Mouse (Mus musculus) forebrain, embryonic 13.5 days (tissue): ENCODE results near the gene Slc44a1. TPM values are rescaled to one million over a fixed set of nuclear protein-coding genes. Genes with fewer than 3 reads are reported as not detected.

Experiments
- ATAC-seq: fragments of 200-750 bp; cut with Nextera tagmentation; 2 replicates; pipeline ENCODE4 v1.8.0; 2017
- H3K27ac ChIP-seq: fragments of 300-500 bp; sonication (generic); 2 replicates; pipeline ENCODE4 v1.5.1; 2015; ENCODE audit warnings: inconsistent platforms, mild to moderate bottlenecking, moderate library complexity
- H3K27me3 ChIP-seq: fragments of 300-500 bp; sonication (generic); 2 replicates; pipeline ENCODE4 v1.6.1; 2015; ENCODE audit warnings: mild to moderate bottlenecking, inconsistent platforms
- H3K36me3 ChIP-seq: fragments of 300-500 bp; sonication (generic); 2 replicates; pipeline ENCODE4 v1.6.1; 2015; ENCODE audit warnings: mild to moderate bottlenecking, inconsistent platforms; ENCODE audit not compliant: poor library complexity, severe bottlenecking
- H3K4me1 ChIP-seq: fragments of 300-500 bp; sonication (generic); 2 replicates; pipeline ENCODE4 v1.6.1; 2015; ENCODE audit warnings: inconsistent platforms
- H3K4me2 ChIP-seq: fragments of 300-500 bp; sonication (generic); 2 replicates; pipeline ENCODE4 v1.6.1; 2015; ENCODE audit warnings: inconsistent platforms, mild to moderate bottlenecking, moderate library complexity
- H3K4me3 ChIP-seq: fragments of 300-500 bp; sonication (generic); 2 replicates; pipeline ENCODE4 v1.5.1; 2015; ENCODE audit warnings: mild to moderate bottlenecking, inconsistent platforms
- H3K9ac ChIP-seq: fragments of 300-500 bp; sonication (generic); 2 replicates; pipeline ENCODE4 v1.6.1; 2015; ENCODE audit warnings: mild to moderate bottlenecking, inconsistent platforms
- H3K9me3 ChIP-seq: fragments of 300-500 bp; sonication (generic); replicated peaks from 2 replicates; pipeline ENCODE4 v1.6.1; 2016; ENCODE audit warnings: inconsistent platforms
- WGBS: fragments of 180-500 bp; shearing (Covaris S2); methylation state at CpG from one replicate; pipeline ENCODE4 v1.1.7; 2015; 5-methylcytosine and 5-hydroxymethylcytosine counted together
- polyA plus RNA-seq: library from polyadenylated mRNA; unstranded; fragments of >200 nt; fragmentation: Nextera tagmentation; extraction: Ambion mirVana; gene quantifications from 2 replicates; pipeline ENCODE4 v1.2.1, GENCODE M21; 2015

The Slc44a1 gene
- polyA plus RNA-seq, 1 experiment from 2014 or later = 11.5 TPM

DNA sequence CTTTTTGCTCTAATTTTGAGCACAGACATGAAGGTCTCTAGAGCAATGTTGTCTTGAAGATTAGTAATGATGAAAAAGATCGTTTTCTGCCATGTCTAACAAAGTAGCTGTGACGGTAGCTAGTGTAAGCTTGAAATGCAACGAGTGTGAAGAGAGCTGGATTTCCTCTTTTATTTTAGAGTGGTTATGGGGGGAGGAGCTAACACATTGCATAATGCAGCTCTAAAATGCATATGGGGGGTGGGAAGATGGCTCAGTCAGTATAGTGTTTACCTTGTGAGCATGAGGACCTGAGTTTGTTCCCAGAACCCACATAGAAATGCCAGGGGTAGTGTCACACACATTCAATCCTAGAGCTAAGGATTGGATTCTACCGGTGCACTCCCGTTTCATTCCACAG lies 29.5 kb upstream of the Slc44a1 start:
- ATAC-seq = no peak
- H3K4me3 ChIP-seq = no peak overlapping the region
- no peaks in the 10 kb centered on the region for H3K4me1 ChIP-seq
- no peaks in the 10 kb centered on the region for H3K27me3 ChIP-seq
- 85% methylated on average over 5 of the region's 5 CpGs for WGBS
- no peaks in the 10 kb centered on the region for H3K36me3 ChIP-seq
- H3K9ac ChIP-seq = no peak overlapping the region
- H3K27ac ChIP-seq = no peak overlapping the region
- H3K9me3 ChIP-seq = no peaks in the 10 kb centered on the region
- no peak overlapping the region for H3K4me2 ChIP-seq

- Histone ChIP-seq H3K4me2 (no peak overlapping the region), H3K27me3 (no peaks in the 10 kb centered on the region), H3K4me3 (no peak overlapping the region), H3K36me3 (no peaks in the 10 kb centered on the region), H3K27ac (no peak overlapping the region), H3K4me1 (no peaks in the 10 kb centered on the region), H3K9me3 (no peaks in the 10 kb centered on the region), H3K9ac (no peak overlapping the region)
- 80% methylated on average over 9 of the region's 9 CpGs for WGBS
- no peak for ATAC-seq
Measured at GRCm38 (mm10) chr4:53411958-53412870, 28.0 kb upstream of the Slc44a1 start.

GRCm38 (mm10) chr4:53412991-53413390 lies 27.2 kb upstream of the Slc44a1 start:
- Histone ChIP-seq H3K27ac (no peak overlapping the region), H3K4me2 (no peak overlapping the region), H3K9ac (no peak overlapping the region), H3K36me3 (no peaks in the 10 kb centered on the region), H3K9me3 (no peaks in the 10 kb centered on the region), H3K4me3 (no peak overlapping the region), H3K4me1 (no peaks in the 10 kb centered on the region), H3K27me3 (no peaks in the 10 kb centered on the region)
- ATAC-seq = no peak
- 91% methylated on average over 6 of the region's 6 CpGs for WGBS

DNA sequence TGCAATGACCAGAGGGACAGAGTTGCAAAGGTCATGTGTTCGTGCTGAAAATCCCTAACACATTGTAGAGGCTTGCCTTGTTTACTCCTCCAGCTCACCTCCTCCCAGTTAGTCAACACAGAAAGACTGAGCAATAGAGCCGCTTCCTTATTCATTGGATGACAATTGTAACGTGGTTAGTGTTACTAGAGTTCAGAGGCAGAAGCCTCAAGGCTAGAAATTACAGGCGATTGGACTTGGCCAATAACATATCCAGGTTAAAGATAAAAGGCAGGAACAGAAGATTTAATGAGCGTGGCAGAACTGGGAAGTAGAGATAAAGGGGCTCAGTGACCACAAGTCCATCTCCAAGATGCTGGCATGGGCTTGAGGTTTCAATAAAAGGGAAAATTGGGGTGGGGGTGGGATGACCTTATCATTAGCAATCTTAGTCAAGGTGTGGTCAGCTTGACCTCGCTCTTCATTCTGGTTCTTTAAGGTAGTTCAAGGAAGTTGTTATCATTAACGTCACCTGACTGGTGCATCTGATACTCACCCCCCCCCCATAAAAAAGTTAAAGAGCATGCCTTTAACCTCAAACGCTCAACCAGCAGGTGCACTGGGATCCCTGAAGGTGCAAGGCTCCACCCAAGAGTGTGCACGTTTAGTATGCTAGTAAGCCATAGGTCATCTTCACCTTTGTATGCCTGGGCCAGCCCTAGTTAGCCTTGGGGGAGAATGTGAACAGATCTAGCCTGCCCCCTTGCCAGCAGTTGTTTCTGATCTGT lies 26.0 kb upstream of the Slc44a1 start:
- H3K36me3 ChIP-seq = no peaks in the 10 kb centered on the region
- H3K9me3 ChIP-seq = no peaks in the 10 kb centered on the region
- no peak overlapping the region for H3K27ac ChIP-seq
- no peak overlapping the region for H3K4me2 ChIP-seq
- no peak overlapping the region for H3K4me3 ChIP-seq
- no peak for ATAC-seq
- H3K4me1 ChIP-seq = no peaks in the 10 kb centered on the region
- 82% methylated on average over 9 of the region's 9 CpGs for WGBS
- H3K9ac ChIP-seq = no peak overlapping the region
- no peaks in the 10 kb centered on the region for H3K27me3 ChIP-seq

DNA sequence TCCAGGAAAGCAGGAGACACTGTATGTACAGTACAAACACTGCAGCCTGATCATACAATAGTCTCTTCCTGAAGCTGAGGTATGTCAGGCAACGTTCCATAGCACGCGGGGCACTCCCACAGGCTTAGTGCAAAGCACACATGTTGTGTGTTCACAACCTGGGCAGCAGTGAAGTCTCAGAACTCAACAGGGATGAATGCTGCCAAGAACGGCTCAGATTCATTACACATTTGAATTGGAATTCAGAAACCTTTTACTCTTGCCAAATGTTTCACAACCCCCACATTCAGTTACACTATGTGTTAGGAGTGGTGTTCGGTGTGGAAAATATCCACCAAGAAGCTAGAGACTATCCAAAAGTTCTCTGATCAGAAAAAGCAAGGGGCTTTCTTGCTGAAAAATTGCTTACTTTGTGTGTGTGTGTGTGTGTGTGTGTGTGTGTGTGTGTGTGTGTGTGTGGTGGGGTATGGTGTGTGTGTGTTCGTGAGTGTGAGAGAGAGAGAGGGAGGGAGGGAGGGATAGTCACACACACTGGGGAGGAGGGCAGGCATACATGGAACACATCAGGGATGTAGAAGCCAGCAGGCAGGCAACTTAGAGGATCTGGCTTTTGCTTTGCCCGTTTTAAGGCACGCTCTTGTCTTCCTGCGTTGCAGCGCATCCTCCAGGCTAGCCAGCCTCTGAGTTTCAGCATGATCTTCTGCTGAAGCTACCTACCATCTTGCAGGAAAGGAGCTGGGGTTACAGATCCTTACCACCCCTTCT lies 24.2 kb upstream of the Slc44a1 start:
- no peaks in the 10 kb centered on the region for H3K4me1 ChIP-seq
- H3K27me3 ChIP-seq = no peaks in the 10 kb centered on the region
- H3K4me2 ChIP-seq = no peak overlapping the region
- 79% methylated on average over 9 of the region's 10 CpGs for WGBS
- H3K9ac ChIP-seq = no peak overlapping the region
- ATAC-seq = peak; percentile 16; the same call in 1 of the 2 replicates
- no peaks in the 10 kb centered on the region for H3K9me3 ChIP-seq
- no peak overlapping the region for H3K4me3 ChIP-seq
- no peaks in the 10 kb centered on the region for H3K36me3 ChIP-seq
- H3K27ac ChIP-seq = peak overlapping the region; percentile 35; the same call in 1 of the 2 replicates

DNA sequence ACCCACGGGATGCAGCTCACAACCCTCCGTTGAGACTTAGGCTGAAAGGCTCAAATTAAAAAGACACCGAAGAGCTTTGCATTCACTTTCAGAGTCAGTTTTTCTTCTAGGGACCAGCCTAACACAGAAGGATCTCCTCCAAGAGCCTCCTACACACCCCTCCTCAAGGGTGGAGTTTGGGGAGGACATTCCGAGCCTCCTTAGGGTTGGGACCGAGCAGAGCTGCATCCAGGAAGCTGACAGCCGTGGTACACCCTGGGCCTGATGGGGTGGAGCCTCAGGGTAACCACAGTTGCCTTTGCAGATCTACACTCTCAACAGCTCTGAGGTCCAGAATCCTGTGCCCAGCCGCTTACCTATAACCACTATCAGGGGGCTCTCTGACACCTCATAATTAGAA lies 23.3 kb upstream of the Slc44a1 start:
- no peak overlapping the region for H3K4me2 ChIP-seq
- no peak overlapping the region for H3K27ac ChIP-seq
- H3K9me3 ChIP-seq = no peaks in the 10 kb centered on the region
- H3K4me1 ChIP-seq = no peaks in the 10 kb centered on the region
- ATAC-seq = no peak
- H3K4me3 ChIP-seq = no peak overlapping the region
- H3K27me3 ChIP-seq = no peaks in the 10 kb centered on the region
- no peak overlapping the region for H3K9ac ChIP-seq
- no peaks in the 10 kb centered on the region for H3K36me3 ChIP-seq
- WGBS = 87% methylated on average over 7 of the region's 7 CpGs

GRCm38 (mm10) chr4:53422799-53423198 lies 17.4 kb upstream of the Slc44a1 start:
- no peak for ATAC-seq
- no peaks in the 10 kb centered on the region for H3K9me3 ChIP-seq
- H3K4me3 ChIP-seq = no peak overlapping the region
- H3K27me3 ChIP-seq = no peaks in the 10 kb centered on the region
- no peaks in the 10 kb centered on the region for H3K36me3 ChIP-seq
- H3K27ac ChIP-seq = no peak overlapping the region
- H3K4me2 ChIP-seq = no peak overlapping the region
- H3K4me1 ChIP-seq = no peaks in the 10 kb centered on the region
- H3K9ac ChIP-seq = no peak overlapping the region
- WGBS = 84% methylated on average over 2 of the region's 2 CpGs

- no peak overlapping the region for H3K27ac ChIP-seq
- no peak for ATAC-seq
- WGBS = 65% methylated on average over 4 of the region's 4 CpGs
Measured at GRCm38 (mm10) chr4:53427120-53427519, 13.1 kb upstream of the Slc44a1 start.

DNA sequence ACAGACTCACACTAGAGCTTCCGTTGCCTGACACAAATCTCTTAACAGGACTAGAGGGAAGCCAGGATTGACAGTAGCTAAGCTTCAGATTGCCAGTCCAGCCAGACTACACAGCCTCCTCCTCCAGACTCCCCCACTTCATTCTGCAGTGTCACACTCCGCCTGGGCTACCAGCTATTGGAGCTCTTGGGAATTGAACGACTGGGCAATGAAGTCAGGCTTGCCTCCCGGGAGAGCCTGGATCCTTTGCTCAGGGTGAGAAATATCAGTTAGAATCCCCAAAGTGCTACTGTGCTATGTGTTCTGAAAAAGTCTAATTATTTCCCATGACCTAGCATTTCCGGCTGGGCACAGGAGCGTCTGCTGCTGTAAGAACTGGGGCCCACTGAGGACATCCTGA lies 9.7 kb upstream of the Slc44a1 start:
- no peaks in the 10 kb centered on the region for H3K4me1 ChIP-seq
- H3K27me3 ChIP-seq = no peaks in the 10 kb centered on the region
- ATAC-seq = no peak
- H3K9ac ChIP-seq = no peak overlapping the region
- H3K9me3 ChIP-seq = no peaks in the 10 kb centered on the region
- no peak overlapping the region for H3K4me2 ChIP-seq
- no peak overlapping the region for H3K4me3 ChIP-seq
- no peaks in the 10 kb centered on the region for H3K36me3 ChIP-seq
- 81% methylated on average over 6 of the region's 6 CpGs for WGBS
- H3K27ac ChIP-seq = no peak overlapping the region

More at GRCm38 (mm10) chr4:53427120-53427519, 13.1 kb upstream of the Slc44a1 start:
- Histone ChIP-seq H3K9ac (no peak overlapping the region), H3K4me1 (no peaks in the 10 kb centered on the region), H3K27me3 (no peaks in the 10 kb centered on the region), H3K36me3 (no peaks in the 10 kb centered on the region), H3K9me3 (no peaks in the 10 kb centered on the region), H3K4me3 (no peak overlapping the region), H3K4me2 (no peak overlapping the region)

GRCm38 (mm10) chr4:53431585-53432234 lies 8.5 kb upstream of the Slc44a1 start:
- WGBS = 90% methylated on average over 10 of the region's 10 CpGs
- Histone ChIP-seq H3K4me1 (no peaks in the 10 kb centered on the region), H3K36me3 (no peaks in the 10 kb centered on the region), H3K9me3 (no peaks in the 10 kb centered on the region), H3K9ac (no peak overlapping the region), H3K27me3 (no peaks in the 10 kb centered on the region), H3K4me2 (no peak overlapping the region), H3K27ac (no peak overlapping the region), H3K4me3 (no peak overlapping the region)
- no peak for ATAC-seq

DNA sequence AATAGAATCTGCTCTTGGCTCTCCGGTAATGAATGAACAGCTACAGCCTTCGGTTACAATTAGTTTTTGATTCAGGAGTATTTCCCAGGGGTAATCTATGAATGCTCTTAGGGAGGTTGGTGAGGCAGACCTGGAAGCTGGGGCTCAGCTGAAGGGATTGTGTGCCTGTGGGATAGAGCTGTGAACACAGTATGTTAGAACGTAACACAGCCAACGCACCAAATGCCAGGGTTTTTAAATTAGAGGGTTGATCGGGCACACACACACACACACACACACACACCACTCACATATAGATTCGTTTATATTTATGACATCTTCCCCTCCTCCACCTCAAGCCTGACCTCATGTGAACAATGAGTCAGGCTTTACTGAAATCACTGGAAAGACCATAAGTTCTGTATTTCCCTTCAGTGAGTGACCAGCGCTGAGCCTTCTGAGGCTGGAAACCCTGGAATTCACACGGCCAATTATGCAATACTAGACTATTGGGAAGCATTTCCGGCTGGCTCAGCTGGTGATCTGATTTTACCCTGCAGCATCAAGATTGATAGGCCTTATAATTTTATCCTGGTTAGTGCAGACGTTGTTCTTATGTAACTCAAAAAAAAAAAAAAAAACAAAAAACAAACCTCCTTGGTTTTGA lies 3.0 kb upstream of the Slc44a1 start:
- ATAC-seq = no peak
- H3K36me3 ChIP-seq = no peaks in the 10 kb centered on the region
- H3K4me2 ChIP-seq = no peak overlapping the region
- H3K27me3 ChIP-seq = peaks cover under 1% of the 10 kb centered on the region; the same call in 1 of the 2 replicates
- no peak overlapping the region for H3K9ac ChIP-seq
- 71% methylated on average over 10 of the region's 10 CpGs for whole genome bisulfite sequencing
- no peak overlapping the region for H3K4me3 ChIP-seq
- no peaks in the 10 kb centered on the region for H3K9me3 ChIP-seq
- H3K4me1 ChIP-seq = peaks cover 13% of the 10 kb centered on the region; the same call in 1 of the 2 replicates
- no peak overlapping the region for H3K27ac ChIP-seq
